Mouse (Mus musculus) midbrain, postnatal 0 days (tissue): ENCODE results near the gene Camk2g. TPM values are rescaled to one million over a fixed set of nuclear protein-coding genes. Genes with fewer than 3 reads are reported as not detected.

Experiments used
- ATAC-seq: fragments of 200-750 bp; cut with Nextera tagmentation; 2 replicates; pipeline ENCODE4 v1.8.0; 2017; ENCODE audit warnings: moderate number of reproducible peaks, mild to moderate bottlenecking, moderate TSS enrichment, moderate library complexity; ENCODE audit not compliant: low FRiP score
- DNase-seq: peaks from one replicate; pipeline ENCODE4 v3.0.0-alpha.2; 2015; ENCODE audit warnings: low spot score
- H3K27ac ChIP-seq: fragments of 300-500 bp; sonication (generic); 2 replicates; pipeline ENCODE4 v1.5.1; 2014; ENCODE audit warnings: low read depth, mild to moderate bottlenecking, low read length, mixed read lengths
- H3K27me3 ChIP-seq: fragments of 300-500 bp; sonication (generic); 2 replicates; pipeline ENCODE4 v1.6.1; 2014; ENCODE audit warnings: low read length, control low read depth, mixed read lengths; ENCODE audit not compliant: insufficient read depth
- H3K36me3 ChIP-seq: fragments of 300-500 bp; sonication (generic); 2 replicates; pipeline ENCODE4 v1.6.1; 2014; ENCODE audit warnings: low read length, control low read depth, mixed read lengths; ENCODE audit not compliant: insufficient read depth
- H3K4me1 ChIP-seq: fragments of 300-500 bp; sonication (generic); 2 replicates; pipeline ENCODE4 v1.6.1; 2014; ENCODE audit warnings: mild to moderate bottlenecking, control low read depth, antibody characterized with exemption, low read length, mixed read lengths; ENCODE audit not compliant: insufficient read depth
- H3K4me2 ChIP-seq: fragments of 300-500 bp; sonication (generic); 2 replicates; pipeline ENCODE4 v1.6.1; 2014; ENCODE audit warnings: low read depth, mild to moderate bottlenecking, low read length, mixed read lengths; ENCODE audit not compliant: poor library complexity, severe bottlenecking
- H3K4me3 ChIP-seq: fragments of 300-500 bp; sonication (generic); 2 replicates; pipeline ENCODE4 v1.5.1; 2014; ENCODE audit warnings: low read depth, mild to moderate bottlenecking, low read length, moderate library complexity
- H3K9ac ChIP-seq: fragments of 300-500 bp; sonication (generic); replicated peaks from 2 replicates; pipeline ENCODE4 v1.6.1; 2014; ENCODE audit warnings: mild to moderate bottlenecking, low read length, moderate library complexity, mixed read lengths; ENCODE audit not compliant: poor library complexity, severe bottlenecking
- H3K9me3 ChIP-seq: fragments of 300-500 bp; sonication (generic); 2 replicates; pipeline ENCODE4 v1.6.1; 2016; ENCODE audit warnings: low read length, control low read depth
- CTCF ChIP-seq: IDR thresholded peaks from 2 replicates; pipeline ENCODE4 v1.5.1; 2016; ENCODE audit warnings: antibody characterized with exemption, mild to moderate bottlenecking
- WGBS: fragments of 180-500 bp; shearing (Covaris S2); extraction: QIAGEN DNeasy Blood & Tissue Kit; methylation state at CpG from one replicate; pipeline ENCODE4 v1.1.7; 2014; 5-methylcytosine and 5-hydroxymethylcytosine counted together
- polyA plus RNA-seq: library from polyadenylated mRNA; unstranded; fragments of >200 nt; fragmentation: Nextera tagmentation; extraction: Ambion mirVana; gene quantifications from 2 replicates; pipeline ENCODE4 v1.2.1, GENCODE M21; 2015
- total RNA-seq: library from RNA; depleted of rRNA; stranded (reverse); fragments of >200 nt; gene quantifications from 2 replicates; pipeline ENCODE4 v1.2.3, GENCODE M21; 2014

Camk2g gene
- total and polyA plus RNA-seq, 2 experiments from 2014 or later, result 261 to 267 TPM

- Histone ChIP-seq H3K27ac (no peak overlapping the region), H3K4me1 (no peaks in the 10 kb centered on the region), H3K9ac (no peak overlapping the region), H3K27me3 (no peaks in the 10 kb centered on the region), H3K36me3 (peaks cover 87% of the 10 kb centered on the region), H3K4me3 (no peak overlapping the region), H3K4me2 (no peak overlapping the region), H3K9me3 (no peaks in the 10 kb centered on the region)
- WGBS, result 88% methylated on average over 12 of the region's 12 CpGs
- no peak for TF ChIP-seq CTCF
- DNase-seq (no peak), ATAC-seq (no peak)
Measured at GRCm38 (mm10) chr14:20723006-20723405, 70.9 kb downstream of the Camk2g start.

DNA sequence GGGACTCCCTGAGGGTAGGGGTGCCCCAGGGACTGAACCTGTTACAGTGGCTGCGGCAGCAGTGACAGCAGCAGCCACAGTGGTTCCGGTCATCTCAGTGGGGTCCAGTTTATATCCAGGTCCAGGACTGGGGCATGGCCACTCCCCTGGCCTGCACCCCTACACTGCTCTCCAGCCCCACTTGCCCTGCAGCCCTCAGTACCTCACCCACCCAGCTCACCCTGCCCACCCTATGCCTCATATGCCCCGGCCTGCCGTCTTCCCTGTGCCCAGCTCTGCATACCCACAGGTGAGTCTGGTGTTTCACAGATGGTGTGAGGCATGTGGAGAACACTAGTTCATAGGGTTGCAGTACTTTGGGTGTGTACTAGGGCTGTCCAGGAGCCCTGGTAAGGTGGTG is 72.5 kb downstream of the Camk2g start:
- H3K9me3 ChIP-seq, result no peaks in the 10 kb centered on the region
- no peak overlapping the region for H3K4me3 ChIP-seq
- no peaks in the 10 kb centered on the region for H3K4me1 ChIP-seq
- no peak overlapping the region for H3K4me2 ChIP-seq
- TF ChIP-seq CTCF, result no peak
- no peak overlapping the region for H3K9ac ChIP-seq
- no peak for DNase-seq
- no peak overlapping the region for H3K27ac ChIP-seq
- H3K27me3 ChIP-seq, result no peaks in the 10 kb centered on the region
- peaks cover 90% of the 10 kb centered on the region for H3K36me3 ChIP-seq
- WGBS, result 89% methylated on average over 4 of the region's 4 CpGs
- peak; percentile 41 for ATAC-seq

DNA sequence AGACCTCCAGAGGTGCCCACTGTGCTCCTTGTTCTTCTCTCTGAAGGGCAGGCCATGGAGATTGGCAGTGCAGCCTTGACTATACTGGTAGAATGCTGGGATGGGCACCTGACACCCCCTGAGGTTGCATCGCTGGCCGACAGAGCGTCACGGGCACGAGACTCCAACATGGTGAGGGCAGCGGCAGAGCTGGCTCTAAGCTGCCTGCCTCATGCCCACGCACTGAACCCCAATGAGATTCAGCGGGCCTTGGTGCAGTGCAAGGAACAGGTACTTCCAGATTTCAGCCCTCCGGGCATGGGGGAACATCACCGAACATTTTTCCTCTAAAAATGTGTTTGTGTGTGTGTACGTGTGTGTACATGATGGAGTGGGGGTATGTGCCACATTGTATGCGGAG is 74.1 kb downstream of the Camk2g start:
- Histone ChIP-seq H3K4me3 (no peak overlapping the region), H3K4me2 (no peak overlapping the region), H3K4me1 (no peaks in the 10 kb centered on the region), H3K36me3 (peaks cover 93% of the 10 kb centered on the region), H3K9ac (no peak overlapping the region), H3K27ac (no peak overlapping the region), H3K9me3 (no peaks in the 10 kb centered on the region), H3K27me3 (no peaks in the 10 kb centered on the region)
- DNase-seq, result no peak
- ATAC-seq, result no peak
- no peak for TF ChIP-seq CTCF
- 94% methylated on average over 12 of the region's 12 CpGs for WGBS

GRCm38 (mm10) chr14:20718443-20718842 is 75.4 kb downstream of the Camk2g start:
- WGBS, result 89% methylated on average over 10 of the region's 10 CpGs
- no peak for DNase-seq

DNA sequence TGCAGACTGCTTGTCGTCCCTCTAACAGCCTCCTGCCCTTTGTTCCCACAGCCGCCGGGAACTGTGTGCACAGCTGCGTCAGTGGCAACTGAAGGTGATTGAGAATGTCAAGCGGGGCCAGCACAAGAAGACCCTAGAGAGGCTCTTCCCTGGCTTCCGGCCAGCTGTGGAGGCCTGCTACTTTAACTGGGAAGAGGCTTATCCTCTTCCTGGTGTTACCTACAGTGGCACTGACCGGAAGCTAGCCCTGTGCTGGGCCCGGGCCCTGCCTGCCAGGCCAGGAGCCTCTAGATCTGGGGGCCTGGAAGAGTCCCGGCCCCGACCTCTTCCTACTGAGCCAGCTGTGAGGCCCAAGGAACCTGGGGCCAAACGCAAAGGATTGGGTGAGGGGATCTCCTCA is 80.1 kb downstream of the Camk2g start:
- WGBS, result 76% methylated on average over 11 of the region's 11 CpGs
- Histone ChIP-seq H3K27ac (no peak overlapping the region), H3K4me2 (no peak overlapping the region), H3K9me3 (no peaks in the 10 kb centered on the region), H3K27me3 (no peaks in the 10 kb centered on the region), H3K4me3 (no peak overlapping the region), H3K4me1 (peaks cover 5% of the 10 kb centered on the region), H3K36me3 (peaks cover 77% of the 10 kb centered on the region), H3K9ac (no peak overlapping the region)
- DNase-seq (no peak), ATAC-seq (no peak)
- no peak for TF ChIP-seq CTCF

More at GRCm38 (mm10) chr14:20718443-20718842, 75.4 kb downstream of the Camk2g start:
- H3K4me1 ChIP-seq, result no peaks in the 10 kb centered on the region
- no peak overlapping the region for H3K27ac ChIP-seq
- H3K4me2 ChIP-seq, result no peak overlapping the region
- H3K36me3 ChIP-seq, result peaks cover 95% of the 10 kb centered on the region
- no peaks in the 10 kb centered on the region for H3K9me3 ChIP-seq
- H3K4me3 ChIP-seq, result no peak overlapping the region
- no peak for TF ChIP-seq CTCF
- no peak overlapping the region for H3K9ac ChIP-seq
- ATAC-seq, result no peak
- no peaks in the 10 kb centered on the region for H3K27me3 ChIP-seq

GRCm38 (mm10) chr14:20708239-20708638 is 85.6 kb downstream of the Camk2g start:
- DNase-seq (no peak), ATAC-seq (no peak)
- H3K4me2 ChIP-seq, result peak overlapping the region; percentile 73
- no peaks in the 10 kb centered on the region for H3K27me3 ChIP-seq
- peaks cover 22% of the 10 kb centered on the region for H3K36me3 ChIP-seq
- peak overlapping the region; percentile 93 for H3K27ac ChIP-seq
- peak overlapping the region; percentile 100 for H3K4me3 ChIP-seq
- no peaks in the 10 kb centered on the region for H3K9me3 ChIP-seq
- peak overlapping the region; percentile 99 for H3K9ac ChIP-seq
- H3K4me1 ChIP-seq, result peaks cover 8% of the 10 kb centered on the region
- TF ChIP-seq CTCF, result no peak
- 5% methylated on average over 10 of the region's 10 CpGs for WGBS
